Mouse (Mus musculus) left cerebral cortex, postnatal 10 days (tissue): Measurements from ENCODE around the gene Rab30. TPM values are rescaled to one million over a fixed set of nuclear protein-coding genes. Genes with fewer than 3 reads are reported as not detected.
A peak's percentile ranks its signal among the peaks of the same experiment; 100 is the strongest.

ENCODE experiments used
- DNase-seq, 2 experiments: peaks; one replicate each; pipeline ENCODE4 v3.0.0; 2021 to 2022; ENCODE audit warnings: low spot score in 2 of 2, mixed read lengths in 1 of 2; ENCODE audit errors: extremely low spot score in 1 of 2
- intact Hi-C: fragments of 180-260 bp; cut with DNase I; formaldehyde crosslinking; loops from one replicate; pipeline ENCODE4 v1.15.1; 2025
- total RNA-seq, 2 experiments: library from RNA; stranded (reverse); gene quantifications; 2 replicates each; pipeline ENCODE4 v1.2.3; 2021

Rab30 gene
- total RNA-seq, 2 experiments from 2014 or later: 33.3 to 34.9 TPM

GRCm38 (mm10) chr7:92781361-92781760 lies 40.0 kb downstream of the Rab30 start:
- intact Hi-C loops: no loop called here
- DNase-seq: no peak

GRCm38 (mm10) chr7:92781948-92782347 lies 40.5 kb downstream of the Rab30 start:
- no peak for DNase-seq
- intact Hi-C loops: no loop called here

- intact Hi-C loops: no loop called here
- no peak for DNase-seq
Observed at GRCm38 (mm10) chr7:92782511-92782910, 41.1 kb downstream of the Rab30 start.

DNA sequence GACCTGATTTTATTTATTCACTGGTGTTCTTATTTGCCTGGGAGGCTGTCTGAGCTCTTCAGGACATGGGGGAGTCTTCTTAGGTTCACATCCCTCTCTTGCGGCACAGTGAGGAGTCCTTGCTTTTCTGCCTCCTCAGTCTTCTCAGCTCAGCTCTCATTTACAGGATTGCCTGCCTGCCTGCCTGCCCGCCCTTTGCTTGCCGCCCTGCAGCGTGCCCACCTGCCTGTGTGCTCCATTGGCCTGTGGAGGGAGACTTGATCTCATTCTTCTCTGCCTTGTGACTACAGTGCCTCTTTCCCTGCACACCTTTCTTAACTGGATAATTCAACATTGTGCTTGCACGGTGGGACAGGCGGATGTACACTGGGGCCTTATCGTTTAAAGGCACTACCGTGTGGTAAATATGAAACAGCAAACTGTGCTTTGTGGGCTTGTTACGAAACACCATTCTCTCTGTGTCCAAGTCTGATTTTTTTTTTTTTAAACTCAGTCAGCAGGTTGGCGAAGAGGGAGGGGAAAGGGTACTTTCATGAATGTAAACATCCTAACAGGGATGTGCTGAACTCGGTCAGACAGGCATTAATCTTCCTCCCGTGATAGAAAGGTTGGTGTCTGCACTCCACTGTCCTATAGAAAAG lies 41.9 kb downstream of the Rab30 start:
- no peak for DNase-seq
- intact Hi-C loops: no loop called here

DNA sequence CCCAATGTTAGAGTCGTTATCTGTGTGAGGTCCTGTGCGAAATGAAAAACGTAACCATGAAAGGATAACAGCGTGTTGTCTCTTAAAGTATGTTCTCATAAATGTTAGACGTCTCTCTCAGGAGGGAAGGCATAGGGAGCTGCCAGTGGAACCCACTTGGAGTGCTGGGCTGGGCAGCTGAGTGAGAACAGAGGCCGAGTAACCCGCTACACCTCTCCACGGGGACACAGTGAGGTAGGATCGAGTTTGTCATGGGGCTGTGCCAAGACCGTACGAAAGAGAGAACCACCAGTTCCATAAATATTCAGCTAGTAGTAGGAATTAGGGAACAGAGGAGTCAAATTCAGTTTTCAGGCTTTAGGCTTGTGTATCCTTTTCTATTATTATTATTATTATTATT lies 42.5 kb downstream of the Rab30 start:
- DNase-seq: no peak
- intact Hi-C loops: no loop called here

- peak in 1 of 2 experiments; percentile 64 for DNase-seq
- intact Hi-C loops: no loop called here
Observed at GRCm38 (mm10) chr7:92795749-92796148, 54.3 kb downstream of the Rab30 start.

- intact Hi-C loops: no loop called here
- DNase-seq: no peak
Observed at GRCm38 (mm10) chr7:92796813-92797212, 55.4 kb downstream of the Rab30 start.

DNA sequence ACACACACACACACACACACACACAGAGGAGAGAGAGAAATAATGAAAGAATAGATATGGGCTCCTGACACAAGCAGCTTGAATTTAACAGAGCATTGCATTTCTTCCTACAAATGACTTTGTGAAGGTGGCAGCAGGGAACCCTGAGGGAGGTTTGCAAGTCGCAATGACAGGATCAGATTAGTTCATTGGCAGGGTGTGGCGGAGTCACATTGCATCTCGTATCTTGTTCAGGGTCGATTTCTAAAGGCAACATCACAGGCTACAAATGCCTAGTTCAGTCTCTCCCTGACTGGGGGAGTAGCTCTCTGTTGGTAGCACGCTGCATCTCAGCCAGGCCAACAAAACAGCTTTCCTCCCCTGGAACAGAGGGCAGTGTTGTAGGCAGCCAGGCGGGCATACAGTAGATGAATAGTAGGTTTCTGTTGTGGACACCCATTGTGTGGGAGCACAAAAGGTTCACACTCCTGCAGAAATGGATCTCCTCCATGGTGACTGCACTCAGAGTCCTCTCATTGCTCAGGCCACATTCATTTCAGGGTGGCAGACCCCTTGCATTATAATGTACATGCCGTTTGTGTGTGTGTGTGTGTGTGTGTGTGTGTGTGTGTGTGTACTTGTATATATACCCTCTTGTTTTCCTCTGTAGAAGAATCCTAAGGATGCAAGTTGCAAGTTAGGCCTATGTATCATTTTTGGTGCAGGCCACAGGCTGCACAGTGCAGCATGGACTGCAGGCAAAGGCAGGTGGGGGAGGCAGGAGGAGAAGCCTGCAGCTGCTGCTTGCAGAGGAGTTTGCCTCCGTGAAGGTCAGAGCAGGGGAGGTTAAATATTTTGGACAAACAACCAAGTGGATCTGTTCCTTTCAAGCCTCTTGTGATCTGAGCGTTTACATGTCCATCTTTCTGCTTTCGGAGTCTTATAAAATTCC lies 58.5 kb downstream of the Rab30 start:
- no peak for DNase-seq
- intact Hi-C loops: no loop called here

DNA sequence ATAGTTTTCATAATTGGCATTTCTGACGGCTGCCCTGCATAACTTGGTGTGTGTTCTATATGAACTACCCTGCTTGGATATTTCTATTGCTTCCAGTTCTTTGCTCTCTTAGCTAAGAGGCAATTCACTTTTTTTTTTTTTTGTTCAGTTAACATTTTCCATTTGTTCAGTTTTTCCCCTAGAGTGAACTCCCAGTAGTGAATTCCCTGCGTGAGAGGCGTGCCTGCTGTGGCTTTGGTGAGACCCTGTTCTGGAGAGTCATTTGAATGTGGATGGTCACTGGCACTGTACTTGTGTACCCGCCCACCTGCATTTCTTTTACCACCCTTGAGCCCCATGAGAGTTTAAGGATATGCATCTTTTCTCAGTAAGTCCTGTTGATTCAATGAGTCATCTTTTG lies 60.8 kb downstream of the Rab30 start:
- intact Hi-C loops: no loop called here

DNA sequence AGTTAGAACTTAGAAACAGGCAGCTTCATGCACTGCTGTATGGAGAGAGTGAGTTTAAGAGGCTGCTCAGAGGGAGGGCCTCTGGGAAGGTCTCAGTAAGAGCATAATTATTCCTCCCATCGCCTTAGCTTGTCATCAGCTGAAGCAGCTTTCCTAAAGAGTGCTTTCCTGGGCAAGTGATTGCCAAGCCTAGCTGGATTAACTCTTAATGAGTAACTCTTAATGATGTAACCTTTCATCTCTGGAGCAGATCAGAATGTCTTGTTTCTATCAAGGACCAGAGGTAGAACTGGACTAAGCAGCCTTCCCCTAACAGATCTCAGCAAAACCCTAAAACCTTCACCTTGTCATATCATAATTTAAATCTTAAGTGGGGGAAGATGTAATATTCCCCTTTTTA lies 61.8 kb downstream of the Rab30 start:
- intact Hi-C loops: no loop called here
- no peak for DNase-seq

More for the DNA sequence above, 60.8 kb downstream of the Rab30 start:
- DNase-seq: no peak

- no peak for DNase-seq
- intact Hi-C loops: no loop called here
Observed at GRCm38 (mm10) chr7:92804919-92805668, 63.7 kb downstream of the Rab30 start.

- DNase-seq: peak in 1 of 2 experiments; percentile 45
Observed at GRCm38 (mm10) chr7:92806512-92807188, 65.2 kb downstream of the Rab30 start.

GRCm38 (mm10) chr7:92807482-92807881 lies 66.1 kb downstream of the Rab30 start:
- DNase-seq: no peak
- intact Hi-C loops: no loop called here

More at GRCm38 (mm10) chr7:92806512-92807188, 65.2 kb downstream of the Rab30 start:
- intact Hi-C loops: no loop called here

DNA sequence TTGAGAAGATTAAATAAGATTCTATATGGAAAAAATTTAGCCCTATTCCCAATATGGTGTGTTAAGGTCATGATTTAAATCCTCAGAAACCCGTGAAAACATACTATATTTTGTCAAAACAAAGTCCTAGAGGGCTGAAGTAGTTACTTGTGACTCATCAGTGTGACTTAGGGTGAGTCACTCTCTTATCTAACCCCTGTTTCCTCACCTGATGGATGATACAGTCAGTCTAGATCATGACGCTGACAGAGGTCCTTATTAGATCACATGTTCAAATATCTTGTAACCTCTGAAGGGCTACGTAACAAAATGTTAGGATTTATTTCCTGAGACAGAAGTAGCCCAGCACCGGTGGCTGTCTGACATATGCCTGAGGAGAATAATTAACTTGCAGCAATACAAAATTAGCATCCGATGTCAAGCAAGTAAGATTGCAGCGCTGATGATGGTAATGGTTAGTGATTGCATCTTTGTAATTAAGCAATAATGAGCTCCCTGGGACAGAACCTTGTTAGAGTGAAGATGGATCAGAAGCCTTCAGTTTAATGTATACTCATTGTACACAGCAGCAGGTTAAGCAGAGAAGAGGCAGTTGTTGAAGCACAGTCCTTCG lies 70.4 kb downstream of the Rab30 start:
- intact Hi-C loops: no loop called here
- DNase-seq: no peak

DNA sequence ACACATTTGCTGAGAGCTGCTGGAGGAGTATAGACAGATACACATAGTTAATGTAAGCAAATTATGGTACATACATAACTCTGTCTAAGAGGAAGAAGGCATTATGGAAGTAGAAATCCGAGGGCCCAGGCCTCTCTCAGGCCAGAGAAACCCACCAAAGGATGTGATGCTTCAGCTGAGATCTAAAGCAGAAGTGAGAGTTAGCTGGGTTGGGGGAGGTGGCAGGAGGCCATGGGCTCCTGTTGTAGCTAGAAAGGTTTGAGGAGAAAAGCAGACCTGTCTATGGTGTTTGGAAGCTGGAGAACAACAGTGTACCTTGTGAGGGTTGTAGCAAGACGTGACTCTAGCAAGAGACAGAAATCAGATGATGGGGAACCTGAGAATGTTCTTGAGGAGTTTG lies 75.8 kb downstream of the Rab30 start:
- intact Hi-C loops: no loop called here

GRCm38 (mm10) chr7:92817886-92818285 lies 76.5 kb downstream of the Rab30 start:
- no peak for DNase-seq
- intact Hi-C loops: no loop called here

More for the DNA sequence above, 75.8 kb downstream of the Rab30 start:
- no peak for DNase-seq

DNA sequence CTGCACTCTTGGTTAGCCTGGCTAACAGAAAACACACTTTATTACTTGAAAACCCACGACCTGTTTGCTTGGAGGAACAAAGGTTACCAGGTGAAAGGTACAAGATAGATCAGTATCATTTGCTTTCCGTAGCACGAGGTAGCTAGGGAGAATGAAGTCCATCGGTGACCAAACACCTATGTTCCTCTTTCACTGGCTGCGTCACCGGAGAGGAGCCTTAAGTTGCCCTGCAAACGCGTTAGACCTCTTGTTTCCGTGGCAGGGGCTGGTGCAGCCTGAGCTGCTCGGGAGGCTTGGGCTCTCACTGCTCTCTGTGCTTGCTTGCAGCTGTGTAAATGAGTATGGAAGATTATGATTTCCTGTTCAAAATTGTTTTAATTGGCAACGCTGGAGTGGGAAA lies 78.3 kb downstream of the Rab30 start:
- intact Hi-C loops: no loop called here
- no peak for DNase-seq

- intact Hi-C loops: no loop called here
- DNase-seq: no peak
Observed at GRCm38 (mm10) chr7:92820410-92820809, 79.0 kb downstream of the Rab30 start.
